Mouse (Mus musculus) forebrain, embryonic 11.5 days (tissue): Measurements from ENCODE around the gene Hcar1. TPM values are rescaled to one million over a fixed set of nuclear protein-coding genes. Genes with fewer than 3 reads are reported as not detected.

ENCODE experiments used
- ATAC-seq: fragments of 200-750 bp; cut with Nextera tagmentation; replicated peaks from 2 replicates; pipeline ENCODE4 v1.8.0; 2017; ENCODE audit warnings: moderate TSS enrichment; ENCODE audit not compliant: low FRiP score
- DNase-seq: peaks from one replicate; pipeline ENCODE4 v3.0.0-alpha.2; 2017; ENCODE audit warnings: low spot score
- H3K27ac ChIP-seq: fragments of 300-500 bp; sonication (generic); 2 replicates; pipeline ENCODE4 v1.5.1; 2014; ENCODE audit warnings: low read depth, low read length
- H3K27me3 ChIP-seq: fragments of 300-500 bp; sonication (generic); 2 replicates; pipeline ENCODE4 v1.6.1; 2014; ENCODE audit warnings: mild to moderate bottlenecking, low read length, mixed read lengths; ENCODE audit not compliant: control insufficient read depth, insufficient read depth
- H3K36me3 ChIP-seq: fragments of 300-500 bp; sonication (generic); 2 replicates; pipeline ENCODE4 v1.6.1; 2014; ENCODE audit warnings: mild to moderate bottlenecking, low read length, moderate library complexity, mixed read lengths; ENCODE audit not compliant: control insufficient read depth, insufficient read depth
- H3K4me1 ChIP-seq: fragments of 300-500 bp; sonication (generic); replicated peaks from 2 replicates; pipeline ENCODE4 v1.6.1; 2014; ENCODE audit warnings: low read length, mixed read lengths; ENCODE audit not compliant: control insufficient read depth, insufficient read depth
- H3K4me2 ChIP-seq: fragments of 300-500 bp; sonication (generic); 2 replicates; pipeline ENCODE4 v1.6.1; 2014; ENCODE audit warnings: low read depth, mild to moderate bottlenecking, low read length, moderate library complexity, mixed read lengths; ENCODE audit not compliant: severe bottlenecking
- H3K4me3 ChIP-seq: fragments of 300-500 bp; sonication (generic); 2 replicates; pipeline ENCODE4 v1.5.1; 2014; ENCODE audit warnings: low read depth, low read length
- H3K9ac ChIP-seq: fragments of 300-500 bp; sonication (generic); 2 replicates; pipeline ENCODE4 v1.6.1; 2014; ENCODE audit warnings: low read length
- H3K9me3 ChIP-seq: fragments of 300-500 bp; sonication (generic); 2 replicates; pipeline ENCODE4 v1.6.1; 2016; ENCODE audit warnings: low read length, mixed read lengths; ENCODE audit not compliant: control insufficient read depth
- WGBS: fragments of 180-500 bp; shearing (Covaris S2); extraction: QIAGEN DNeasy Blood & Tissue Kit; methylation state at CpG from one replicate; pipeline ENCODE4 v1.1.7; 2014; 5-methylcytosine and 5-hydroxymethylcytosine counted together
- polyA plus RNA-seq: library from polyadenylated mRNA; unstranded; fragments of >200 nt; fragmentation: Nextera tagmentation; extraction: Ambion mirVana; gene quantifications from 2 replicates; pipeline ENCODE4 v1.2.1, GENCODE M21; 2014

Hcar1 gene
- polyA plus RNA-seq, 1 experiment from 2014 or later = 0.05 TPM

GRCm38 (mm10) chr5:123897352-123897751, 17.5 kb upstream of the Hcar1 start:
- H3K9me3 ChIP-seq = no peaks in the 10 kb centered on the region
- no peak overlapping the region for H3K27ac ChIP-seq
- no peak for DNase-seq
- WGBS = 88% methylated on average over 13 of the region's 13 CpGs
- no peaks in the 10 kb centered on the region for H3K4me1 ChIP-seq
- no peak overlapping the region for H3K4me2 ChIP-seq
- no peak overlapping the region for H3K9ac ChIP-seq
- no peak overlapping the region for H3K4me3 ChIP-seq
- no peaks in the 10 kb centered on the region for H3K27me3 ChIP-seq
- no peaks in the 10 kb centered on the region for H3K36me3 ChIP-seq
- ATAC-seq = no peak

DNA sequence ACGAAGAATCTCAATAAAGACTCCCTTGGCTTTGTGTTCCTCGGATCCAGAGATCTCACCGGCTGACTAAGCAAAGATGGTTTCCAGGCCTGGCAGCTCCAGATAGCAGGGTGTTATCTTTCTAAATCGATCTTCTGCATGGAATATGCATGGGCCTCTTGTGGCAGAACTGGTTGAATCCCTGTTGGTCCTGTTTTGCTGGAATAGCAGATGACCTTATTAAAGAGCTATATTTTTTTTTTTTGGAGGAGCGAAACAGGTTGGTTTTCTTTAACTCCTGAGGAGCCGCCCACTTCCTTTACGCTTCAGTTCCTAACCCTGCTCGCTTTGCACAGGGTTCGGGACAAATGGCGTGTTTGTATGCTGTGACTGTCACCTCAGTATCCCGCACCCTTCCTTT, 16.6 kb upstream of the Hcar1 start:
- no peak overlapping the region for H3K9ac ChIP-seq
- WGBS = 90% methylated on average over 11 of the region's 11 CpGs
- H3K27me3 ChIP-seq = no peaks in the 10 kb centered on the region
- no peaks in the 10 kb centered on the region for H3K4me1 ChIP-seq
- no peak overlapping the region for H3K4me3 ChIP-seq
- no peak overlapping the region for H3K27ac ChIP-seq
- no peak for ATAC-seq
- DNase-seq = no peak
- no peaks in the 10 kb centered on the region for H3K36me3 ChIP-seq
- no peak overlapping the region for H3K4me2 ChIP-seq
- no peaks in the 10 kb centered on the region for H3K9me3 ChIP-seq

DNA sequence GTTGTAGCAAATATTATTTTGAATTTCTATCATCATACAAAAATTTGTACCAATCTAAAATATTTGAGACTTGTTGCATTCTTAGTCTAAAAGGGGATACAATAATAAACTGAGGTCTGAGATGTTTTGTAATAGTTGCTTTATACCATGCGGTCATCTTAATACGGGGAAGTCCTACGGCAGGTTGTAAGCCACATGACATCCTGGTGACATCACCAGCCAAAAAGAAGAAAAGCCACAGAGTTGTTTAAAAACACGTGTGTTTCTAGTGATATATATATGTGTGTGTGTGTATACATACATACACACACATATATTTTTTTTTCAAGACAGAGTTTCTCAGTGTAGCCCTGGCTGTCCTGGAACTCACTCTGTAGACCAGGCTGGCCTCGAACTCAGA, 13.7 kb upstream of the Hcar1 start:
- H3K9ac ChIP-seq = no peak overlapping the region
- no peaks in the 10 kb centered on the region for H3K36me3 ChIP-seq
- H3K27ac ChIP-seq = no peak overlapping the region
- no peaks in the 10 kb centered on the region for H3K4me1 ChIP-seq
- H3K4me2 ChIP-seq = no peak overlapping the region
- ATAC-seq (no peak), DNase-seq (no peak)
- no peaks in the 10 kb centered on the region for H3K9me3 ChIP-seq
- no peak overlapping the region for H3K4me3 ChIP-seq
- 90% methylated on average over 5 of the region's 5 CpGs for WGBS
- no peaks in the 10 kb centered on the region for H3K27me3 ChIP-seq

- no peaks in the 10 kb centered on the region for H3K36me3 ChIP-seq
- no peaks in the 10 kb centered on the region for H3K27me3 ChIP-seq
- H3K4me1 ChIP-seq = no peaks in the 10 kb centered on the region
- H3K4me2 ChIP-seq = no peak overlapping the region
- no peak for DNase-seq
- no peak for ATAC-seq
- H3K4me3 ChIP-seq = no peak overlapping the region
- H3K27ac ChIP-seq = no peak overlapping the region
- no peak overlapping the region for H3K9ac ChIP-seq
- H3K9me3 ChIP-seq = no peaks in the 10 kb centered on the region
- WGBS = 57% methylated on average over 6 of the region's 6 CpGs
These were observed 11.8 kb upstream of the Hcar1 start for GRCm38 (mm10) chr5:123891669-123892068.

- DNase-seq = no peak
- H3K4me2 ChIP-seq = no peak overlapping the region
- H3K4me1 ChIP-seq = no peaks in the 10 kb centered on the region
- no peak overlapping the region for H3K27ac ChIP-seq
- WGBS = 82% methylated on average over 5 of the region's 5 CpGs
- H3K4me3 ChIP-seq = no peak overlapping the region
- no peak overlapping the region for H3K9ac ChIP-seq
- H3K27me3 ChIP-seq = no peaks in the 10 kb centered on the region
- no peak for ATAC-seq
- H3K9me3 ChIP-seq = no peaks in the 10 kb centered on the region
- H3K36me3 ChIP-seq = no peaks in the 10 kb centered on the region
These were observed 11.2 kb upstream of the Hcar1 start for GRCm38 (mm10) chr5:123890987-123891386.

- H3K4me3 ChIP-seq = no peak overlapping the region
- no peak overlapping the region for H3K9ac ChIP-seq
- no peaks in the 10 kb centered on the region for H3K27me3 ChIP-seq
- no peaks in the 10 kb centered on the region for H3K9me3 ChIP-seq
- ATAC-seq (no peak), DNase-seq (no peak)
- no peaks in the 10 kb centered on the region for H3K4me1 ChIP-seq
- 82% methylated on average over 2 of the region's 2 CpGs for WGBS
- no peak overlapping the region for H3K27ac ChIP-seq
- H3K36me3 ChIP-seq = no peaks in the 10 kb centered on the region
- no peak overlapping the region for H3K4me2 ChIP-seq
These were observed 10.5 kb upstream of the Hcar1 start for GRCm38 (mm10) chr5:123890312-123890711.

DNA sequence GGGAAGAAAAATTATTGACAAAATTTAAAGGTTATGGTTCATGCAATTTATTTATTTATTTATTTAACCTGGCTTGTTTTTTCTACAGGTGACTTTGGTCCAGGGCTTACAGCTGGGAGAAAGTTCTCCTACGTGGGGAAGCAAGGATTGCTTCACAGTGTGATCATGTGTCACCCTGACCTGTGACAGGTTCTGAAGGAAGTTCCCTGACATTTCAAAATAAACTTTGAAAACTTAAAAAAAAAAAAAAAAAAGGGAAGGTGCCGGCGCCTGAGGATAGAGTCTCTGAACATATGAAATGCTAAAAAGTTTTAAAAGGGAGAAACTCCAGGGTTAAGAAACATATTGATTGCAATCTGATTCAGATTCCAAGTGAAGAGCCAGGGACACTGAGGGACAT, 6.5 kb upstream of the Hcar1 start:
- no peaks in the 10 kb centered on the region for H3K27me3 ChIP-seq
- no peak overlapping the region for H3K9ac ChIP-seq
- no peak for DNase-seq
- H3K4me2 ChIP-seq = no peak overlapping the region
- no peak overlapping the region for H3K27ac ChIP-seq
- ATAC-seq = no peak
- 85% methylated on average over 3 of the region's 3 CpGs for WGBS
- no peaks in the 10 kb centered on the region for H3K9me3 ChIP-seq
- H3K36me3 ChIP-seq = no peaks in the 10 kb centered on the region
- no peak overlapping the region for H3K4me3 ChIP-seq
- no peaks in the 10 kb centered on the region for H3K4me1 ChIP-seq

DNA sequence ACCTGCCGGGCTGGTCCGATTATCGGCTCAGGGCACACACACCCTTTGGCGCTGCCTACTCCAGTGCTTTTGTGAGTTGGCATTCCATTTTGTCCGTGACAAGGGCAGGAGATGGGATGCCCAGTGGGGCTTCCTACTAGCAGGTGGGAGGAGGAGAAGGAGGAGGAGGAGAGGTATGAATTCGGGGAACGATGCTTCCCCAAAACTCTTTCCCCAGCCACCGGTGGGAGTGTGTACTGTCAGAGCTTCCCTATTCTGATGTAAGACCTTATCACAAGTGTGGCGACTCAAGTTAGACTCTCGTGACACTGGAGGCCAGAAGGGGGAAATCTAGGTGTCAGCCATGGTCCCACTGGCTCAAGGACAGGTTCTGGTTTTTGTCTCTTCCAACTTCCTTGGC, 4.5 kb upstream of the Hcar1 start:
- no peak for ATAC-seq
- H3K9ac ChIP-seq = no peak overlapping the region
- no peaks in the 10 kb centered on the region for H3K36me3 ChIP-seq
- H3K4me3 ChIP-seq = no peak overlapping the region
- H3K4me2 ChIP-seq = no peak overlapping the region
- H3K4me1 ChIP-seq = no peaks in the 10 kb centered on the region
- DNase-seq = no peak
- WGBS = 86% methylated on average over 10 of the region's 10 CpGs
- H3K27me3 ChIP-seq = no peaks in the 10 kb centered on the region
- no peak overlapping the region for H3K27ac ChIP-seq
- H3K9me3 ChIP-seq = no peaks in the 10 kb centered on the region

DNA sequence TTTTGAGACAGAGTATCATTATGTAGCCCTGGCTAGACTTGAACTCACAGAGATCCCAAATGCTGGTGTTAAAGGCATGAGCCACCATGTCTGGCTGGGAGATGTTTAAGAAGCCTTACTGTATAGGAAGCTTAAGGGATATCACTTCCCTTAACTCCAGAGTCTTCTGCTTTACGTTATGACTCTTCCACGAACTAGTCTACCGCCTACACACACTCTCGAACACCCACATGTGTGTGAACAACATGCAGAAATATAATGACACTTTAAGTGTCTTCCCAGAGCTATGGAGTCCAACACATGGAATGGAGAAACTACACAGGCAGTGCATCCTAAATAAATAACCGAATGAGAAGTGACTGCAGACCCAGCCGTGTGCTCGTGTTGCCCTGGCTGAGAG, 4.1 kb upstream of the Hcar1 start:
- no peak overlapping the region for H3K4me2 ChIP-seq
- H3K4me1 ChIP-seq = no peaks in the 10 kb centered on the region
- ATAC-seq = no peak
- H3K27ac ChIP-seq = no peak overlapping the region
- no peak overlapping the region for H3K9ac ChIP-seq
- DNase-seq = no peak
- H3K27me3 ChIP-seq = no peaks in the 10 kb centered on the region
- 87% methylated on average over 7 of the region's 7 CpGs for WGBS
- no peak overlapping the region for H3K4me3 ChIP-seq
- no peaks in the 10 kb centered on the region for H3K36me3 ChIP-seq
- H3K9me3 ChIP-seq = no peaks in the 10 kb centered on the region
